Mouse (Mus musculus): Measurements from ENCODE around the gene Vegfd.

Gene Vegfd

DNA sequence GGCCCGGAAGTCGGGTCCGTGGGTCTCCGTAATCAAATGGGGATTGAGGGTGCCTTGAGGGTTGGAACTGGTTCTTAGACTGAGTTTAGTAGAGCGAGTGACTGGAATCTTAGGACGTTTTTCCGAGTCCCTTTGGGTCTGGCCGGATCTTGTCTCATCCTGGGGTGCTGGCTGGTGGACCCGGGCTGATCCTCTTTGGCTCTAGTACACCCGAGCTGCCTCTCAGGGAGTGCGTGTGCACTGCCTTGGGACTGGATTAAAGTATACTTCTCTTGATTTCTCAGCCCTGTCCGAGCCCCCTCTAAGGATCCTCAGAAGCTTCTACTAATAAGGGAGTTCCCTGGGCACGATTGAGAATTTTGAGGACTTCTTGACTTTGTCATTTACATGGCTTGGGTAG, 46.8 kb downstream of the Vegfd start:
- DNase-seq (ENCODE audit: low read depth, low spot score) = no peak

DNA sequence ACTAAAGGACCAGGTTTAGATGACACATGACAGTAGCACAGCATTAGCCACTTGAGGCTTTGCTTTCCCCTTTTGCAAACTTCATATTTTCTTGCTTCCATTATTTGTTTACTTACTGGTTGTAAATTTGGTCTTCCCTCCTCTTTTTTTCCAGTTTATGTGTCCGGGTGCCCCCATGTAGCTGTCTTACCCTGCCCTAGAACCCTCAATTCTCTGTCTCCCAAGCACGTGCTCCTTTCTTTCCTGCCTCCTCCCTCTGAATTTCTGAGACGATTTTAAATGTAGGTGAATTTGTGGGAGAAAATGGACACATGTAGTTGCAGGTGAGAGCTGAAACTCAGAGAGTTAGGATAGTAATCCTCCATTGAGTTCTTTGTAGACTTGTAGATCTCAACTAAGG, 47.3 kb downstream of the Vegfd start:
- no peak for DNase-seq (ENCODE audit: low read depth, low spot score)

DNA sequence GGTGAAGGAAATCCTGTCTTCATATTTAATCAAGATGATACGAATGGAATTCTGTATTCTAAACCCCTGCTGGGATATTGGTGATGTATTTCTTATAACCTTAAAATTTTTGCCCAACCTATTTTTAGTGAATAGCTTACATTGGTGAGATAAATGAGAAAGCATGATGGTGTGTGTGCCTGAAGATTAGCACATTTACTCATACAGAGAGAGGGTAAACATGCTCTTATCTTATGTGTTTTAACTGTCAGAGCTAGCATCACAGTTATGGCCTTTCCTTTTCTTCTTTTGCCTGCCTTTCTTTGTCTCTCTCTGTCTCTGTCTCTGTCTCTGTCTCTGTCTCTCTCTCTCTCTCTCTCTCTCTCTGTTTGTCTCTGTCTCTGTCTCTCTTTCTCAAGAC, 51.6 kb downstream of the Vegfd start:
- DNase-seq (ENCODE audit: low read depth, low spot score) = no peak

DNA sequence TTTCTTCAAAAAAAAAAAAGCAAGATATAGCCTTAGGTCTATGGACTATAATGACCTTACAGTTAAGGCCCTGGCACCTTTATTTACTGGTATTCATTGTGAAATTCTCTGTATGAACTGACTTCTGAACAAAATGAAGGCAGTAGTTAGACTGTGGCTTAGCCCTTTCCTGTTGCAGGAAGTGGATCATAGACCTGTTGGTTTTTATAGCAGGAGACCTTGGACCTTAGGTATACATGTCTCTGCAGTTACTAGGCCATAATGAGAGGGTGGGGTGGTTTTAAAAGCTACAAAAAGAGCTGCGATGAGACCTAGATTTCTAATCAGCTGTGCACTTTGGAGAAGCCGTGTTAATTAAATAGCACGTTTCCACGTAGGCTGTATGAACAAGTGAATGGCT, 54.1 kb downstream of the Vegfd start:
- DNase-seq (ENCODE audit: low read depth, low spot score) = no peak

DNA sequence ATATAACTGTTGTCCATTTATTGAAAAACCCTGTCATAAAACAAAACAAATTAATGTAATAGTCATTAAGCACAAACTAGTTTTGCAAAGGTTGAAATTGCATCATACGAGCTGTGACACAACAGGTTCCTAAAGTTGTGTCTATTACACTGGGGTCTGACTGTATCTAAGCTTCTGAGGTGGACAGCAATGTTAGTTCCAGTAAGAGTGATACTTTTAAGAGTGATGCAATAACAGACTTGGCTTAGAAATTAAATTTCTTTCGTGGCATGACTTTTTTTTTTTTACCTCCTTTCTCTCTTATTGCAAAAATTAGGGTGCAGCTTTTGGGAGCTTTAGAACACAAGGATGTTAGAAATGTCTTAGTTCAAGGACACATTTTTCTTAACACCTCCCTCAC, 55.0 kb downstream of the Vegfd start:
- no peak for DNase-seq (ENCODE audit: low read depth, low spot score)

DNA sequence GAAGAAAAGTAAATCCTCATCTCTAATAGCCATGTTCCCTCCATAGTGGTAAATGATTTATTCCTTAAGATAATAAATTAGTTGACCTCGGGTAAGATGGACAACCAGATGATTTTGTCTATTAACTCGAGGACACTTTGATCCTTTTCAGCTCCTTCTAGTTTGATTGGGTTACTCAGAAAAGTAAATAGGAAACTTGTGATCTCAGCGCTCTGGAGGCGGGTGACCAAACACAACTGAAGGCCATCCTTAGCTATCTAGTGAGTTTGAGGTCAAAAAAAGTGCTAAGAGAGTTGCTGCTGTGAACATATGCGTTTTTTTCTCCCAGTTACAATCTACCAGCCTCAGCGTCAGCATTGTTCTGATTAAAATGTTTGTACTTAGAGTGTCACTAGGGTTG, 57.4 kb downstream of the Vegfd start:
- DNase-seq (ENCODE audit: low read depth, low spot score) = no peak

DNA sequence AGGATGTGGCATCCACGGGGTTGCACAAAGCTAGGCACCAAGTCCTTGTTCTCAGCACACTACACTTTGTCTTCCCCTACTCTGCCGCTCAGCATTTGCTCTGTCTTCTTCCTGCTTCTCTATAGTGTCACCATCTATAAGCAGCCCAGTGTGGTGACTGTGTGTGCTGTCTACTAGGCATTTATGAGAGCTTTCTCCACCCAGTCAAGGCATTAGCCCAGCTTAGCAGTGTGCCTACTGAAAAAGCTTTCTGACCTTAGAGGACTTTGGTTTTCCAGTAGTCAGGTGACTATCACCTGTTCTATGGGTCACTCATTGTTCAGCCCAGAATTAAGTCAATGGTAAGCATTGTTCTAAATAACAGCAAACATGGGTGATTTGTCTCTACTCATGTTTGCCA, 58.0 kb downstream of the Vegfd start:
- DNase-seq (ENCODE audit: low read depth, low spot score) = no peak

DNA sequence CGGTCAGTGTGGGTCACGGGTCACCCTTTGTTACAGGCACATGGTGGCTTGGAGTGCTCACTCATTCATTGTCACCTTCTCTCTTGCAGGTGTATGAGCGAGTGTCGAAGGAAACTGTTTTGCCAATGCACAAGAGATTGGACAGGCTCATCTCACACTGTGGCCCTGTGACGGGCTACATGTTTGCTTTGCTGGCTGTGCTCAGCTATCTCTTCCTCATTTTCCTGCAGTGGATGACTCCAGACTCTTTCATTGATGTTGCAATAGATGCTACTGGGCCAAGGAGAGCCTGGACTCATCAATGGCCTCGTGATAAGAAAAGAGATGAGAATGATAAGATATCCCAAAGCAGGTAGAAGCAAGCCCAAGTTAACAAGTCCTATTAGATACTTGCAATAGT, 58.4 kb downstream of the Vegfd start:
- DNase-seq (ENCODE audit: low read depth, low spot score) = no peak

DNA sequence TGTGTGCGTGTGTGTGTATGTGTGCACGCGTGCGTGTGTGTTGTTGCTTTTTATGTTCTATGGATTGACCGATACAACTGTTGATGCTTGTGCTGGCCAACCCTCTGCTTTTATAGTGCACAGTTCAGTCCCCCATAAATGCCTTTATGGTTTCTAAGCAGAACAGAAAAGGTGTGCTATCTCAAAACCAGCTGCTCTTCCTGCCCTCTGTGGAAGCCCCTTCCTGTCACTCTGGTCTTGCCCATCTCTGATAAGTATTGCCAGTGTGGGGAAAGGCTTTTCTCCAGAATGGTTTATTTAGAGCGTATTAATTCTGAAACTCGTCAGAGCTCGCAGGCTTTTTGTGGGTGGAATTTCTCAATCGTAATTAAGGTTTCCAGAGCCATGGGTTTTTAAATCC, 59.5 kb downstream of the Vegfd start:
- DNase-seq (ENCODE audit: low read depth, low spot score) = no peak

DNA sequence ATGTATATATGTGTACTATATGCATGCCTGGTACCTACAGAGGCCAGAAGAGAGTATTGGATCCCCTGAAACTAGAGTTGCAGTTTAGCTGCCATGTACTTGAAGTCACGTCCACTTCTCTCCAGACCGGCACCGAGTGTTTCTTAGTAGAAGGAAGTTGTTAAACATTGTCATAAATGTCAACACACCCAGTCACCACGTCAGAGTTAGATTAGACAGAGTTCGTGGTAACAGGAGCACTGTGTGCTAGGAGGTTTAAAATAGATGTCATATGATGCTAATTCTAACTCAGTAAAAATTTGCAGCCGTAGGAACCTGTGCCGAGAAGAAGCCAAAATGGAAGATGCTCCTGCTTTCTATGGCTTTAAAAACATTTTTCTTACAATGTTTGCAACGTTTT, 63.5 kb downstream of the Vegfd start, which contains the start of gene Asb11:
Asb11 (plus strand) TSS at position 286 of the 400 bp plus-strand sequence.
- peak; percentile 29 for DNase-seq (ENCODE audit: low read depth, low spot score)

DNA sequence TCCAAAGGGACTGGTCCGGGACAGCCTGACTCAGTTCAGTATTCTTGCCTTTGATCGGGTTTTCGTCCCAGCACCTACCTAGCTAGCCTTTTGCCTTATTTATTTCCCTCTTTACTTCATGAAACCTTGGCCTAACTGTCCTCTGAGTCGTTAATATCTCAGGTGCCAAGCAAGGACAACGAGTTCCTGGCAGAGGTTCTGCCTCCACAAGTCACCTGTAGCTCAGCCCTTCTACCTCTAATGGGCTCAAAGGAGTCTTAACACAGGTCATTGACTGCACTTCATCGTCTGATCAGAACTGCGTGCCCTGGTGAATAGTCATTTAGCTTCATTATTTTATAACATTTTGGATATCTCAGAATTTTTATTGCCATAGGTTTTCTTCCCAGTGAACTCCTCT, 66.3 kb downstream of the Vegfd start:
- DNase-seq (ENCODE audit: low read depth, low spot score) = no peak

DNA sequence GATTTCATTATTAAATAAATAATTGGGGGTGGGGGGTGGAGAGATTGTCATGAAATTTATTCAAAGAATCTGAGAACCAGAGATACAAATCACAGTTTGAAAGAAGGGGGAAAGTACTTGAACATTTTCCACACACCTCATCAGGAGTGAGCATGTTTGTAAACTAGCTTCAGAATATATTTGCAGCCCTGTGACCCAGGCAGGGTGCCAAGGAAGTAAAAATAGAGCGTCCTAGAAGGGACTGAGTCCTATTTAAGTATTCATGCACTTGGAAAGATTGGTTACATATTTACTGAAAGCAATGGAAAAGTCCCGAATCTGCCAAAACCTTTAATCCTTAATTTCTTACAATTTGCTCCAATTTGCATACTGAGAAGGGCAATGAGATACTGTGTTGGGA, 67.0 kb downstream of the Vegfd start:
- DNase-seq (ENCODE audit: low read depth, low spot score) = peak; percentile 18

DNA sequence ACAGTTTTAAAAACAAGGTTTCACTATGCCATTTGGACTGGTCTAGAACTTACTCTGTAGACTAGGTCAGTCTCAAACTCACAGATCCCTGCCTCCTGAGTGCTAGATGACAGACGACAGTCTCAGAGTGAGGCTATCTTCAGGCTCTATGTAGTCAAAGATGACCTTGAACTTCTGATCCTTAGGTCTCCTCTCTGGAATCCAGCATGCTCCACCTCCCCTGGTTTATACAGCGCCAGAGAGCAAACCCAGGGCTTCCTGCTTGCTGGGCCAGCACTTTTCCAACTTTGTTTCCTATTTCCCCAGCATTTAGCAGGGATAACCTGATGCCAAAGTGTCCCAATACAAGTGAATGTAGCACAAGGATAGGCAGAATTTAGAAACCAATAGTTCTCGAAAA, 67.5 kb downstream of the Vegfd start:
- DNase-seq (ENCODE audit: low read depth, low spot score) = no peak

DNA sequence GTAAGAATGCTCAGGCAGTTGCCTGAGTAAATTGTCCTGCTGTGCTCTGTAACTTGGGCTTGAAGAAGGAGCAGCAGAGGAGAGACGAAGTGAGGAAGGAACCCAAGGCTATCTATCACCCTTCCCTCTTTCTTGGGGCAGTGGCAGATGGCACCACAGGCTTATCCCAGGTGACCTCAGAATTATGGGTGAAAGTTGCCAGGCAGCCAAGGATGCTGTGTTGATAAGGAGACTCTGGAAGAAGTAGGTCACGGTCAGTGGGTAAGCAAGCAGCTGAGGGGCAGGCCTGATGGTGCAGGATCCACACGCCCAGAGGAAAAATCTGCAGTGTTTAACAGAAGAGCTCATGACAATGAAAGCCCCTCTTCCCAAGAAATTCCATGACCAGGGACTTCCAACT, 68.1 kb downstream of the Vegfd start:
- DNase-seq (ENCODE audit: low read depth, low spot score) = no peak

DNA sequence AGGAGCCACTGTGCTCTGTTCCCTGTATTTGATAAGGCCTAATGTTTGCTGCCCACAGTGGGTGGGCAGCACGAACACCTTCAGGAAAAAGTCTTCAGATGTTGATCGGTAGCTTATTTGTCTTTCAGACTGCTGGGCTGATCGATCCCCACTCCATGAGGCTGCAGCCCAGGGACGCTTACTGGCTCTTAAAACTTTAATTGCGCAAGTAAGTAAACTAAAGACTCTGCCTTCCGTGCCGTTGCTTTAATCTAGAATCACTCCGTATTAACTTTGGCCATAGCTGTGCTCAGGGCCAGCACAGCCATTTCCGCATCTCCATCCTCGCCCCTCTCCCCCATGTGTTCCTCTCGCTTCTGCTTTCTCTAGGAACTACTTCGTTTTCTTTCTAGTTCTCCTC, 72.4 kb downstream of the Vegfd start:
- DNase-seq (ENCODE audit: low read depth, low spot score) = no peak

DNA sequence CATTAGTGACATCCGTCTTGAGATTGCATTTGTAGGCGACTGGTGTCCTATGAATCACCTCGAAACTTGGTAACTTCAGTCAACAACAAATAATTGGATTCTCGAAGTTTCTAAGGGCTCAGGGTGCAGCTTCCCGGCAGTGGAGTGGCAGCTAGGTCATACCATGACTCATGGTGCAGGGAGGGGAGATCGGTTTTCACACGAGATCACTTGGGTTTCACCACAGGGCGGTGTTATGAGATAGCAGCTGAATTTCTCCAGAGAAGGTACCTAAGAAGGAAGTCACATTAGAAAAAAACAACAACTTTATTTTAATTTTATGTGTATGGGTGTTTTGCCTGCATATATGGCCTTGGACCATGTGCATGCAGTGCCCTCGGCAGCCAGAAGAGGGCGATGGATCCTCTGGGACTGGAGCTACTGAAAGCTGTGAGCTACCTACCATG, 73.0 kb downstream of the Vegfd start:
- DNase-seq (ENCODE audit: low read depth, low spot score) = no peak

DNA sequence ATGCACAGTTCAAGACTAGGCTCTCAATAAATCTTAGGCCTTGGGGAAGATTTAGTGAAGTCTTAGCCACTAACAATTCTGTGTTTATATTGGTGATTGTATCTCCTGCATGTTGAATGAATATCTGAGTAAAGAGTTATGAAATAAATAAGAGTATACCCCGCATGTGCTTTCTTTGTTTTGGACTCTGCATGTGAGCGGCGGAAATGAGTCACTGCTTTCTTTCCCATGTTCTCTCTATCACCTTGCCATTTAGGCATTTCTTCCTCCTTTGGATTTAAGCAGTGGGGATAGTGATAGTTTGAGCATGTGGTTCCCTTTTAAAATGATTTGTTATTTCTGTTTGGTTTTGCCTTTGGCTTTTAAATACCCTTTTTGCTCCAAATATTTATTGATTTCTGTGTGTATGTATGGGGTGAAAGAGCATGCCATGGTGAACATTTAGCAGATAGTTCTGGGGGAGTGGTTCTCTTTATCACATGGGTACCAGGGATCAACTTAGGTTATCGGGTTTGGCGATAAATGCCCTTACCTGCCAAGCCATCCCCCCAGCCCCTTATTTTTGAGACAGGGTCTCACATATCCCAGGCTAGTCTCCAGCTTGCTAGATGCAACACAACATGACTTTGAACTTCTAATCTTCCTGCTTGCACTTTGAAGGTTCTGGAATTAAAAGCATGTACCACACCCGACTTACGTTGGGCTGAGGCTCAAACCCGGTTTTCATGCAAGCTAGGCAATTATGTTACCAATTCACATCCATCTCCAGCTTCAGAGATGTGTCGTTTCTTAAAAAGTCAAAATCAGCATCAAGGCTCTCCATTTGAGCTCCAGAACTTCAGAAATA, 73.9 kb downstream of the Vegfd start:
- no peak for DNase-seq (ENCODE audit: low read depth, low spot score)

DNA sequence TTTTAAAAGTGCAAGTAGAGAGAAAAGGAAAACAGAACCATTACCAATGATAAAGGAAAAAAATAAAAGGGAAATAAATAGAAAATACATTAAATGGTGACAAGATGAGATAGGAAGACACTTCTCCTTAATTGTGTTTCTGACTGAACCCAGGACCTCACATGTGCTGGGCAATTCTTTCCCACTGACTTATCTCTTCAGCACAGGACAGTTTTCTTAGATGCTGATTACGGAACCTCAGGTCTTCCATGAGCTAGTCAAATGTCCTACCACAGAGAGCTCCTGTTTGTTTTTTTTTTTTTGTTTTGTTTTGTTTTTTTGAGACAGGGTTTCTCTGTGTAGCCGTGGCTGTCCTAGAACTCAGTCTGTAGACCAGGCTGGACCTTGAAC, 74.5 kb downstream of the Vegfd start:
- DNase-seq (ENCODE audit: low read depth, low spot score) = no peak

DNA sequence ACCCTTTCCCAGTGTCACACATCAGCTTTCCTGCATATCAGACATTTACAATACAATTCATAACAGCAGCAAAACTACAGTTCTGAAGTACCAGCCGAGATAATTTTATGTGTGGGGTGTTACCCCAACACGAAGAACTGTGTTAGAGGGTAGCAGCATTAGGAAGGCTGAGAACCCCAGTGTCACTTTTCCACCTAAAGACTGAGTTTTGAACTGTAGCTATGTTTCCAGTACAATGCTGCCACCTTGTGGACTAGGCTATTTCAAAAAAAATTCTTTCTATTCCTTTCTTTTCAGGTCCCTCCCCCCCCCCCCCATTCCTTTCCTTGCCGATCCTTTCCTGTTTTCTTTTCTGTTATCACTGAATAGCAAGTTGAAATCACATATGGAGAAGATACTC, 76.0 kb downstream of the Vegfd start:
- peak; percentile 67 for DNase-seq (ENCODE audit: low read depth, low spot score)

Data from brain, adult 2 months (tissue).